Mouse (Mus musculus): ENCODE data around the gene Sp7.

- TF ChIP-seq CTCF (conservative IDR thresholded peaks at IDR 0.05; ENCODE audit: low read length): no peak
- no peak for TF ChIP-seq POU5F1 (IDR thresholded peaks at IDR 0.05; ENCODE audit: borderline replicate concordance, low read length)
- TF ChIP-seq NANOG (IDR thresholded peaks at IDR 0.05; ENCODE audit: borderline replicate concordance, low read length): no peak
Observed at GRCm38 (mm10) chr15:102346444-102346843, 20.5 kb downstream of the Sp7 start.

Data from E14TG2a.4 (cell line).